Mouse (Mus musculus) midbrain, embryonic 16.5 days (tissue): ENCODE measurements around the gene Wipf1. TPM values are rescaled to one million over a fixed set of nuclear protein-coding genes. Genes with fewer than 3 reads are reported as not detected.
"Not testable (repeated sequence)": the region's sequence is repeated elsewhere in the genome, so short reads cannot be mapped to it uniquely, and the experiment has no call there.

ENCODE experiments used
- ATAC-seq: fragments of 200-750 bp; cut with Nextera tagmentation; 2 replicates; pipeline ENCODE4 v1.8.0; 2017; ENCODE audit warnings: moderate TSS enrichment
- H3K27ac ChIP-seq: fragments of 300-500 bp; sonication (generic); 2 replicates; pipeline ENCODE4 v1.5.1; 2014; ENCODE audit warnings: mild to moderate bottlenecking, low read length, mixed read lengths
- H3K27me3 ChIP-seq: fragments of 300-500 bp; sonication (generic); 2 replicates; pipeline ENCODE4 v1.6.1; 2014; ENCODE audit warnings: low read depth, low read length, mixed read lengths; ENCODE audit not compliant: control insufficient read depth, insufficient read depth
- H3K36me3 ChIP-seq: fragments of 300-500 bp; sonication (generic); 2 replicates; pipeline ENCODE4 v1.6.1; 2014; ENCODE audit warnings: mild to moderate bottlenecking, low read length, moderate library complexity, mixed read lengths; ENCODE audit not compliant: control insufficient read depth, insufficient read depth
- H3K4me1 ChIP-seq: fragments of 300-500 bp; sonication (generic); 2 replicates; pipeline ENCODE4 v1.6.1; 2014; ENCODE audit warnings: mild to moderate bottlenecking, low read length, mixed read lengths; ENCODE audit not compliant: control insufficient read depth, insufficient read depth
- H3K4me2 ChIP-seq: fragments of 300-500 bp; sonication (generic); 2 replicates; pipeline ENCODE4 v1.6.1; 2014; ENCODE audit warnings: mild to moderate bottlenecking, low read length, mixed read lengths
- H3K4me3 ChIP-seq: fragments of 300-500 bp; sonication (generic); 2 replicates; pipeline ENCODE4 v1.5.1; 2014; ENCODE audit warnings: low read depth, mild to moderate bottlenecking, low read length, moderate library complexity, mixed read lengths
- H3K9ac ChIP-seq: fragments of 300-500 bp; sonication (generic); 2 replicates; pipeline ENCODE4 v1.6.1; 2014; ENCODE audit warnings: low read depth, low read length, mixed read lengths
- H3K9me3 ChIP-seq: fragments of 300-500 bp; sonication (generic); replicated peaks from 2 replicates; pipeline ENCODE4 v1.6.1; 2014; ENCODE audit warnings: mild to moderate bottlenecking, low read length, mixed read lengths; ENCODE audit not compliant: control insufficient read depth, poor library complexity, severe bottlenecking
- WGBS: fragments of 180-500 bp; shearing (Covaris S2); extraction: QIAGEN DNeasy Blood & Tissue Kit; methylation state at CpG from one replicate; pipeline ENCODE4 v1.1.7; 2014; 5-methylcytosine and 5-hydroxymethylcytosine counted together
- polyA plus RNA-seq: library from polyadenylated mRNA; unstranded; fragments of >200 nt; fragmentation: Nextera tagmentation; extraction: Ambion mirVana; gene quantifications from 2 replicates; pipeline ENCODE4 v1.2.1, GENCODE M21; 2015

Wipf1 gene
- polyA plus RNA-seq, 1 experiment from 2014 or later = 2.1 TPM

DNA sequence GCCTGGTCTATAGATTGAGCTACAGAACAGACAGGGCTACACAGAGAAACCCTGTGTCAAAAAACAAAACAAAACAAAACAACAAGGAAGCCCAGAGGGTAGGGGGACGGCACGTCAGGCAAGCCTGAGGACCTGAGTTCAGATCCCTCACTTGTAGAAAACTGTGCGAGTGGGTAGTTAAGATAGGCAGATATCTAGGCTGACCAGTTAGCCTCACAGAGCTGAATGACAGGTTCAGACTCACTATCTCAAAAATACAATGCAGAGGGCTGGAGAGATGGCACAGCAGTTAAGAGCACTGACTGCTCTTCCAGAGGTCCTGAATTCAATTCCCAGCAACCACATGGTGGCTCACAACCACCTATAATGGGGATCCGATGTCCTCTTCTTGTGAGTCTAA, 23.2 kb downstream of the Wipf1 start:
- H3K4me1 ChIP-seq, H3K4me3 ChIP-seq, H3K9ac ChIP-seq, ATAC-seq, H3K27ac ChIP-seq, H3K4me2 ChIP-seq, H3K27me3 ChIP-seq, H3K9me3 ChIP-seq, H3K36me3 ChIP-seq: not testable (repeated sequence)
- 95% methylated on average over 4 of the region's 4 CpGs for WGBS

GRCm38 (mm10) chr2:73502863-73503429, 26.6 kb downstream of the Wipf1 start:
- H3K9me3 ChIP-seq = no peaks in the 10 kb centered on the region
- no peaks in the 10 kb centered on the region for H3K4me1 ChIP-seq
- no peak overlapping the region for H3K9ac ChIP-seq
- ATAC-seq = no peak
- H3K4me3 ChIP-seq = no peak overlapping the region
- H3K4me2 ChIP-seq = no peak overlapping the region
- H3K27me3 ChIP-seq = no peaks in the 10 kb centered on the region
- H3K27ac ChIP-seq = no peak overlapping the region
- 87% methylated on average over 10 of the region's 10 CpGs for WGBS
- H3K36me3 ChIP-seq = no peaks in the 10 kb centered on the region

DNA sequence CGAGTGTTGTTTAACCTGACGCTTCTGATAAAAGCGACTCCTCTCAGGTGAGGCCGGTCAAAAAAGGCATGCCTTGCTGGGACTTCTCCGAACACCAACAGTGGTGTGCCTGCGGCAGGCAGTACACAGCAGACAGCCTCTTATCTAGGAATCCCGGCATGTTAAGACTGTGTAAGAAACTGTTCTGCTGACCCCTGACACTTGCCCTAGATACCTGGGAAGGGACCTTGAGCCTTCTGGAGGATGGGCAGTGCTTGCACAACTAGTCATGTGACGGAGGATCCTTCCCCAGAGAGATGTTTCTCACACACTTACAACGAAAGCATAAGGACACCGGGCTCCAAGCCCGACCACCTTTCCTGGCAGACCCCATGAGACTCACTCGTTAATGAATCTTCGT, 28.7 kb downstream of the Wipf1 start:
- 81% methylated on average over 13 of the region's 13 CpGs for WGBS
- H3K4me1 ChIP-seq = no peaks in the 10 kb centered on the region
- no peaks in the 10 kb centered on the region for H3K36me3 ChIP-seq
- no peak overlapping the region for H3K4me3 ChIP-seq
- H3K9me3 ChIP-seq = no peaks in the 10 kb centered on the region
- H3K9ac ChIP-seq = no peak overlapping the region
- H3K27ac ChIP-seq = no peak overlapping the region
- ATAC-seq = no peak
- no peaks in the 10 kb centered on the region for H3K27me3 ChIP-seq
- no peak overlapping the region for H3K4me2 ChIP-seq

DNA sequence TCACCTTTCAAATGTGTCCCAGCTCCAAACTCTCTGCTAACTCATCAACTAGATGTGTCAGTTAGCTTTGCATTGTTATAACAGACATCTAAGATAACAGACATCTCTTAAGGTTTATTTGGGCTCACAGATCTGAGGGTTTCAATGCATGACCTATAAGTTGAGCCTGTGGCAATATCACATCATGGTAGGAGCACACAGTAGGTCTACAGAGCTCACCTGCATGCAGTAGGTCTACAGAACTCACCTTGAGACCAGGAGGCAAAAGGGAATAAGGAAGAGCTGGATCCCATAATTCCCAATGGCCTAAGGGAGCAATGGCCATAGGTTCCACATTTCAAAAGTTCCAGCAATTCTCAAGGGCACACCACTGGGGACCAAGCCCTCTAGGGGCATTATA, 31.2 kb downstream of the Wipf1 start:
- no peaks in the 10 kb centered on the region for H3K36me3 ChIP-seq
- no peaks in the 10 kb centered on the region for H3K9me3 ChIP-seq
- ATAC-seq = no peak
- no peaks in the 10 kb centered on the region for H3K27me3 ChIP-seq
- no peaks in the 10 kb centered on the region for H3K4me1 ChIP-seq
- H3K27ac ChIP-seq = no peak overlapping the region
- no peak overlapping the region for H3K4me2 ChIP-seq
- H3K4me3 ChIP-seq = no peak overlapping the region
- H3K9ac ChIP-seq = no peak overlapping the region

- no peak overlapping the region for H3K4me2 ChIP-seq
- H3K4me1 ChIP-seq = no peaks in the 10 kb centered on the region
- 86% methylated on average over 3 of the region's 3 CpGs for WGBS
- no peak overlapping the region for H3K4me3 ChIP-seq
- ATAC-seq = no peak
- H3K9ac ChIP-seq = no peak overlapping the region
- H3K9me3 ChIP-seq = no peaks in the 10 kb centered on the region
- no peaks in the 10 kb centered on the region for H3K27me3 ChIP-seq
- no peak overlapping the region for H3K27ac ChIP-seq
- H3K36me3 ChIP-seq = no peaks in the 10 kb centered on the region
Measured at GRCm38 (mm10) chr2:73497572-73497971, 32.0 kb downstream of the Wipf1 start.

DNA sequence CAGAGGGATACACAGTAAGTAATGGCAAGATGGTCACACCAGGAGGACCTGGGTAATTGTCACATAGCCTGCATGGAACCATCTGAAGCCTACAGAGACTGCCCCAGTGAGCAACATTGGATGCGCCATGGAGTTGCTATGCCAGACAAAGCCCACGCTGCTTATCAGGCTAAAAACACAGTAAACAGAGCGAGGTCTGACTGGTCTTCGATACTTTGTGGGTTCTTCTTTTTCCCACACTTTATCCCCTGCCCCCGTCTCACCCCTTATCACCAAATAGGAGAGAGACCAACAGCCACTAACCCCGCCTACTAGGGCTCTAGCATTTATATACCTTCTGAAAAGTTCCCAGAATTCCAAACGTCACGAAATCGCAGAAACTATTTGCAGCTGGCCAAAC, 32.6 kb downstream of the Wipf1 start:
- WGBS = 97% methylated on average over 9 of the region's 9 CpGs

GRCm38 (mm10) chr2:73496329-73496685, 33.2 kb downstream of the Wipf1 start:
- no peaks in the 10 kb centered on the region for H3K27me3 ChIP-seq
- H3K4me1 ChIP-seq = no peaks in the 10 kb centered on the region
- no peak for ATAC-seq
- H3K4me3 ChIP-seq = no peak overlapping the region
- H3K36me3 ChIP-seq = no peaks in the 10 kb centered on the region
- no peaks in the 10 kb centered on the region for H3K9me3 ChIP-seq
- H3K9ac ChIP-seq = no peak overlapping the region
- H3K27ac ChIP-seq = no peak overlapping the region
- 82% methylated on average over 4 of the region's 4 CpGs for WGBS
- no peak overlapping the region for H3K4me2 ChIP-seq

More for the DNA sequence above, 32.6 kb downstream of the Wipf1 start:
- Histone ChIP-seq H3K4me1 (no peaks in the 10 kb centered on the region), H3K27ac (no peak overlapping the region), H3K4me2 (no peak overlapping the region), H3K4me3 (no peak overlapping the region), H3K27me3 (no peaks in the 10 kb centered on the region), H3K9me3 (no peaks in the 10 kb centered on the region), H3K36me3 (no peaks in the 10 kb centered on the region), H3K9ac (no peak overlapping the region)
- no peak for ATAC-seq

DNA sequence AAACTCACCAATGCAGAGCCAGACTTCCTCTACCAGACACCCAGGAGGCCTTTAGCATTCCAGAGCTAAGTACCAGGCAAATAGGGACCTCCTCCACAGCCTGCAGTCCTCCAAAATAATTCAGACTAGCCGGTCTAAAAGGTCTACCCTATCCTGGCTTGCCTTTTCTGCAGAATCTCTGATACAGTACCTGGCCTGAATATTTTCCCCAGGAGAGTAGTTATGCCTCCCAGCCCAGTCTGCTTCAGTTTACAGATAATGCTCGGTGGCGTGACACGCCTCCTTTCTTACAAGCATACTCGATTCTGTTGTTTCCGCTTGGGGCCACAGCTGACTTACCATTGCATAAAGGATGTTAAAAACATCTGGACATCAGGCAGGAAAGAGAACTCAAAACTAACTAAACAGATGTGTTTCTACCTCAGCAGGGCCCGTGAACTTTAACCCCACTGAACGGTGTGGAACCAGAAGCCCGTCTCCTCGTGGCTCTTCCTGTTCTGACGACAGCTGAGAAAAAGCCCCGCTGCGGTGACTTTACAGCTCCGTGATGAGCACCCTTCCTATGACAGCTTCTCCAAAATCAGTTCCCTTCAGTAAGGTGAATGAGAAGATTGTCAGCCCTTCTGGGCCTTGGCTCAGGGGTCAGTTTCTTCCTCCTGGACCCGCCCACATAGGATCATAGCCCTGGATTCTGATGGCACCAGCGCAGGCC, 33.8 kb downstream of the Wipf1 start:
- ATAC-seq = no peak
- Histone ChIP-seq H3K9ac (no peak overlapping the region), H3K4me2 (no peak overlapping the region), H3K36me3 (no peaks in the 10 kb centered on the region), H3K27ac (no peak overlapping the region), H3K4me3 (no peak overlapping the region), H3K27me3 (no peaks in the 10 kb centered on the region), H3K9me3 (no peaks in the 10 kb centered on the region), H3K4me1 (no peaks in the 10 kb centered on the region)
- WGBS = 82% methylated on average over 16 of the region's 16 CpGs

- H3K36me3 ChIP-seq = no peaks in the 10 kb centered on the region
- no peak for ATAC-seq
- WGBS = 72% methylated on average over 3 of the region's 3 CpGs
Measured at GRCm38 (mm10) chr2:73493517-73493916, 36.0 kb downstream of the Wipf1 start.

More at GRCm38 (mm10) chr2:73493517-73493916, 36.0 kb downstream of the Wipf1 start:
- no peaks in the 10 kb centered on the region for H3K27me3 ChIP-seq
- no peak overlapping the region for H3K4me3 ChIP-seq
- H3K9me3 ChIP-seq = no peaks in the 10 kb centered on the region
- no peak overlapping the region for H3K9ac ChIP-seq
- no peak overlapping the region for H3K27ac ChIP-seq
- H3K4me2 ChIP-seq = no peak overlapping the region
- H3K4me1 ChIP-seq = no peaks in the 10 kb centered on the region
